17 mouse cellular contexts compared by ENCODE assay signal in the genomic region with DNA sequence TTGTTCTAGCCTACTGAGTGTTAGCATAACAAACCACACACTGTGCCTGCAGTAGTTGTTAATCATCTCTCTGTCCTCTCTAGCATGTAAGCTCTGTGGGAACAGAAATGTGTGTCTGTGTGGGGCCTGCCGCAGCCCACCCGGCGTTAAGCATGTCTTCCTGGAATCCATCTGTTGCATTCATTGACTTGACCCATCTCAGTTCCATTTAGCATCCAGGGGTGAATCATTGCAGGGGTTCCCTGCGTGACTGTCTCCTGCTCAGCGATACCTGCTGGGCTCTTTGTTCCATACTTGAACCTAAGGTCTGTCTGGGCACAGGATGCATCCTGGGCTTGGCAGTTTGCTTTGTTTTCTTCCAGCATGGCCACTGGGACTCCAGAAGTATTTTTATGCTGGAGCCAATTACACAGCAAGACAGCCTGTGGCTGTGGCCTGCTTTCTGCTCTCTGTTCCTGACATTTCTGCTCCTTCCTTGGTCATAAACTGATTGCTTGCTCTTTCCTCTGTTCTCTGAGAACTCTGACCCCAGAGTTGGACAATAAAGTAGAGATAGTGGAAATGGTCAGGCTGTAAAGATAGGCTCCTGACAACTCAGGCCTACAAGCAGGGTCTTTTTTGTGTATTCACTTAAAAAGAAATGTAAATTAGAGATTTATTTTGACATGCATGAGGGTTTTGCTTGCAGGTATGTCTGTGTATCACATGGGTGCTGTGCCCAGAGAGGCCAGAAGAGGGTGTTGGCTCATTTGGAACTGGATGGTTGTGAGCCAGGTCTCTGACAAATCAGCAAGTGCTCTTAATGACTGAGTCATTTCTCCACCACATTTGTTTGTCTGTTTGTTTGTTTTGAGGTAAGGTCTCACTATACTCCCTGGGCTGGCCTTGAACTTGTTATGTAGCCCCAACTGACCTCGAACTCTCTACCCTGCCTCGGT. TPM values are rescaled to one million over a fixed set of nuclear protein-coding genes. Genes with fewer than 3 reads are reported as not detected.
A peak's percentile ranks its signal among the peaks of the same experiment; 100 is the strongest.
DNase-seq lines count a peak whose midpoint lies in the region; ATAC-seq and TF ChIP-seq lines count a peak whose summit lies in the region.
"Had no signal": no experiment of that assay in that cellular context is flagged by ENCODE, and none has a peak within 500 bp of the region (broad histone marks: within the 10 kb centered on the region; RNA-seq: fewer than 3 reads in every experiment).

No protein-coding gene starts in this region.

- H3K9ac ChIP-seq in kidney, postnatal 0 days (ENCODE audit: low read depth, low read length) = no peak overlapping the region

- no peaks in the 10 kb centered on the region for H3K36me3 ChIP-seq in kidney, postnatal 0 days (ENCODE audit: insufficient read depth, low read length)
- H3K36me3 ChIP-seq: forebrain, embryonic 10.5 days had no signal

- DNase-seq in kidney, postnatal 0 days (ENCODE audit: low spot score) = no peak
- DNase-seq in kidney, postnatal 10 days = no peak
- peak; percentile 18 to 30 for DNase-seq in B cell, adult 2 months
- peak; percentile 62 for DNase-seq in R1 (ENCODE audit: low read depth, low spot score)
- no peak for DNase-seq in heart, adult 9 months (ENCODE audit: low spot score in 2 of 2)
- no peak for DNase-seq in ovary, adult 18-20 months (ENCODE audit: low spot score)
- DNase-seq in gastrocnemius, postnatal 36 days = no peak
- DNase-seq: cerebellum, postnatal 25 days; heart, adult 18-20 months; heart, postnatal 14 days; kidney, postnatal 25 days had no signal

- intact Hi-C loops in gastrocnemius, postnatal 36 days (cut with DNase I) = no loop called here

- peak; percentile 34; the same call in 1 of the 2 replicates for TF ChIP-seq CTCF in kidney, postnatal 0 days (IDR thresholded peaks at IDR 0.05; ENCODE audit: low read depth)

- no peaks in the 10 kb centered on the region for H3K27me3 ChIP-seq in kidney, postnatal 0 days (ENCODE audit: insufficient read depth, low read length)

- H3K4me3 ChIP-seq in kidney, postnatal 0 days (replicated peaks; ENCODE audit: low read depth, low read length) = no peak overlapping the region
- H3K4me3 ChIP-seq: forebrain, embryonic 10.5 days had no signal

- 84% methylated on average over 7 of the region's 7 CpGs for WGBS in kidney, postnatal 0 days

- H3K9me3 ChIP-seq in kidney, postnatal 0 days (replicated peaks; ENCODE audit: low read length) = no peaks in the 10 kb centered on the region
- H3K9me3 ChIP-seq: forebrain, embryonic 10.5 days had no signal

- ATAC-seq in kidney, postnatal 0 days (replicated peaks; ENCODE audit: low FRiP score, low read depth) = no peak
- peak; percentile 47 for ATAC-seq in megakaryocyte progenitor cell, adult 5-6 weeks (replicated peaks; ENCODE audit: poor library complexity)
- ATAC-seq: hindbrain, postnatal 0 days had no signal

- no peak overlapping the region for H3K4me2 ChIP-seq in kidney, postnatal 0 days (ENCODE audit: low read length)
- H3K4me2 ChIP-seq: midbrain, embryonic 11.5 days had no signal

- no peak overlapping the region for H3K27ac ChIP-seq in kidney, postnatal 0 days
- H3K27ac ChIP-seq: forebrain, embryonic 10.5 days; hindbrain, postnatal 0 days had no signal

- H3K4me1 ChIP-seq in kidney, postnatal 0 days (replicated peaks; ENCODE audit: insufficient read depth, low read length) = peaks cover 4% of the 10 kb centered on the region; the same call in 1 of the 2 replicates

RNA-seq across cellular contexts. Expression of gene Snx32, which starts 5.8 kb away (rescaled TPM):
- polyA plus RNA-seq in kidney, postnatal 0 days (2015; fragmentation: Nextera tagmentation; extraction: Ambion mirVana) = 7.6 and 8.0 TPM in 2 replicates
- 0.73 and 2.8 TPM in 2 replicates for total RNA-seq in megakaryocyte progenitor cell, adult 5-6 weeks (2015)
- total RNA-seq in megakaryocyte progenitor cell, adult 5-6 weeks (2017) = 1.7 and 1.9 TPM in 2 replicates
- total RNA-seq in gastrocnemius, postnatal 36 days (2021) = 1 to 10 TPM; 5.2 to 7.8 TPM

RNA-seq across cellular contexts. Expression of gene 1700020D05Rik, which starts 12.5 kb away (rescaled TPM):
- polyA plus RNA-seq in kidney, postnatal 0 days (2015; fragmentation: Nextera tagmentation; extraction: Ambion mirVana) = 0.13 TPM in 1 of 2 replicates, not detected in the other
- total RNA-seq in megakaryocyte progenitor cell, adult 5-6 weeks (2015) = 0.66 and 1.7 TPM in 2 replicates
- 1.5 TPM in 1 of 2 replicates, not detected in the other for total RNA-seq in megakaryocyte progenitor cell, adult 5-6 weeks (2017)
- under 1 TPM; 0.33 to 0.59 TPM for total RNA-seq in gastrocnemius, postnatal 36 days (2021)
- polyA plus RNA-seq: embryonic facial prominence, embryonic 11.5 days; forebrain, embryonic 10.5 days; hindbrain, postnatal 0 days; lung, embryonic 16.5 days; midbrain, embryonic 11.5 days had no signal

RNA-seq across cellular contexts. Expression of gene Cfl1, which starts 25.9 kb away (rescaled TPM):
- polyA plus RNA-seq in kidney, postnatal 0 days (2015; fragmentation: Nextera tagmentation; extraction: Ambion mirVana) = 2,170 and 2,281 TPM in 2 replicates
- 1,737 and 1,793 TPM in 2 replicates for total RNA-seq in megakaryocyte progenitor cell, adult 5-6 weeks (2015)
- total RNA-seq in megakaryocyte progenitor cell, adult 5-6 weeks (2017) = 1,233 and 1,355 TPM in 2 replicates
- 10 to 100 TPM; 67.8 to 72.7 TPM for total RNA-seq in gastrocnemius, postnatal 36 days (2021)

RNA-seq across cellular contexts. Expression of gene Mus81, which starts 27.9 kb away (rescaled TPM):
- polyA plus RNA-seq in kidney, postnatal 0 days (2015; fragmentation: Nextera tagmentation; extraction: Ambion mirVana) = 31.3 and 31.8 TPM in 2 replicates
- 20.4 and 28.8 TPM in 2 replicates for total RNA-seq in megakaryocyte progenitor cell, adult 5-6 weeks (2015)
- total RNA-seq in megakaryocyte progenitor cell, adult 5-6 weeks (2017) = 10.3 and 11.6 TPM in 2 replicates
- total RNA-seq in gastrocnemius, postnatal 36 days (2021) = 10 to 100 TPM; 16.1 to 19.8 TPM

RNA-seq across cellular contexts. Expression of gene Efemp2, which starts 42.4 kb away (rescaled TPM):
- polyA plus RNA-seq in kidney, postnatal 0 days (2015; fragmentation: Nextera tagmentation; extraction: Ambion mirVana) = 126 and 140 TPM in 2 replicates
- 0.54 TPM in 1 of 2 replicates, not detected in the other for total RNA-seq in megakaryocyte progenitor cell, adult 5-6 weeks (2015)
- total RNA-seq in megakaryocyte progenitor cell, adult 5-6 weeks (2017) = not detected in 2 replicates
- total RNA-seq in gastrocnemius, postnatal 36 days (2021) = 1 to 10 TPM; 5.3 to 6.3 TPM

Comparison
In these comparisons a context has a peak if more than half of its experiments do, and no peak if none do; other contexts are left out.
1. DNase-seq: peak in B cell, adult 2 months (2 of 2) and R1 (single experiment); none in kidney, postnatal 0 days (single experiment), kidney, postnatal 10 days (single experiment), heart, adult 9 months (0 of 2), ovary, adult 18-20 months (single experiment) and gastrocnemius, postnatal 36 days (0 of 2).
2. RNA of gene Cfl1, which starts 25.9 kb away (total RNA-seq): 1,233 to 1,793 TPM in megakaryocyte progenitor cell, adult 5-6 weeks; 67.8 to 72.7 TPM in gastrocnemius, postnatal 36 days; every median in the first group is over 10 times any median in the second.